Mouse (Mus musculus) brown adipose tissue, adult 24 weeks (tissue): ENCODE data around the gene Jun. TPM values are rescaled to one million over a fixed set of nuclear protein-coding genes. Genes with fewer than 3 reads are reported as not detected.

Experiments
- H3K27ac ChIP-seq: fragments of 200-500 bp; replicated peaks from 2 replicates; pipeline ENCODE4 v1.5.1; 2012; ENCODE audit warnings: low read depth, mild to moderate bottlenecking, low read length
- H3K4me1 ChIP-seq: fragments of 200-500 bp; 2 replicates; pipeline ENCODE4 v1.6.1; 2012; ENCODE audit warnings: low read length, mixed read lengths; ENCODE audit not compliant: control insufficient read depth, insufficient read depth, insufficient read length
- H3K4me3 ChIP-seq: fragments of 200-500 bp; 2 replicates; pipeline ENCODE4 v1.5.1; 2012; ENCODE audit warnings: low read depth, mild to moderate bottlenecking, low read length, moderate library complexity; ENCODE audit not compliant: insufficient read depth
- polyA plus RNA-seq: library from polyadenylated mRNA; stranded (reverse); fragments of >200 nt; gene quantifications from 2 replicates; pipeline ENCODE4 v1.2.4, GENCODE M21; 2012; ENCODE audit not compliant: missing spikeins, insufficient read depth, insufficient read length

The Jun gene
- polyA plus RNA-seq, 1 experiment: 91.2 TPM

DNA sequence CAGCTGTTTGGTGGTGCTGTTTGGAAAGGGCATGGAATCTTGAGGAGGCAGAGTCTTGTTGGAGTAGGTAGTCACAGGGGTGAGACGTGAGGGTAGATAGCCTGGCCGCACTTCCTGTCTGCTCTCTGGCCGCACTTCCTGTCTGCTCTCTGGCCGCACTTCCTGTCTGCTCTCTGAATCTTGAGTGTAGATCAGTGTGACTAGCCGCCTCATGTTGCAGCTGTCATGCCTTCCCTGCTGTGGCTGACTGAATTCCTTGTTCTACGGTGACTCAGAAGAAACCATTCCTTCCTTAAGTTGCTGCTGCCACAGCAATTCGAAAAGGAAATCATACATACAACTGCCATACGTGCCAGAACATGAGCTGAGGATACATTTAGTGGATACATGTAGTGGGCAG, 31.9 kb upstream of the Jun start:
- no peak overlapping the region for H3K27ac ChIP-seq
- peaks cover 18% of the 10 kb centered on the region for H3K4me1 ChIP-seq
- H3K4me3 ChIP-seq: no peak overlapping the region

DNA sequence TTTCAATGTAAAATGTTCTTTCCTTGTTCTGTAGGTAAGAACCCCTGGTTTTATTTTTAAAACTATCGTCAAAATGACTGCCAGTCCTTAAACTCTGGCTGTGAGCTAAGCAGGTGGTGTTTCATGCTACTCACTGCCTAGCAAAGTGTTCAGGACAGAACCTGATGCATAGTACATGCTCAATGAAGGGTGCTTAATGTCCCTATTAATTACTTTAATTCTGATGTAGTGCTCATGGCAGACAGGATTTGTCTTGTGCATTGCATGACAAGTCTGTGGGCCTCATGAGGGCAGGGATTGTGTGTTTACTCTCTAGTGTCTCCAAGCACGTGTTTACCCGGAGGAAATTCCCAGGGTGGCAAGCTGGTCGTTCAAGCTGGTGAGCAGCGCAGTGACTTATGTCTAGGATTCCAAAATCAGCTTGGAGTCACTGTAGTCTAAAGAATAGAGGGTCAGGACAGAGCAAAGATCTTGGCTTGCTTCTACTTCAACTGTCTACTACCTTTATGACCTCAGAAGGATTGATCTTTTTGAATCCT, 31.2 kb upstream of the Jun start:
- Histone ChIP-seq H3K4me1 (peaks cover 18% of the 10 kb centered on the region), H3K4me3 (no peak overlapping the region), H3K27ac (peak overlapping the region; percentile 79)

DNA sequence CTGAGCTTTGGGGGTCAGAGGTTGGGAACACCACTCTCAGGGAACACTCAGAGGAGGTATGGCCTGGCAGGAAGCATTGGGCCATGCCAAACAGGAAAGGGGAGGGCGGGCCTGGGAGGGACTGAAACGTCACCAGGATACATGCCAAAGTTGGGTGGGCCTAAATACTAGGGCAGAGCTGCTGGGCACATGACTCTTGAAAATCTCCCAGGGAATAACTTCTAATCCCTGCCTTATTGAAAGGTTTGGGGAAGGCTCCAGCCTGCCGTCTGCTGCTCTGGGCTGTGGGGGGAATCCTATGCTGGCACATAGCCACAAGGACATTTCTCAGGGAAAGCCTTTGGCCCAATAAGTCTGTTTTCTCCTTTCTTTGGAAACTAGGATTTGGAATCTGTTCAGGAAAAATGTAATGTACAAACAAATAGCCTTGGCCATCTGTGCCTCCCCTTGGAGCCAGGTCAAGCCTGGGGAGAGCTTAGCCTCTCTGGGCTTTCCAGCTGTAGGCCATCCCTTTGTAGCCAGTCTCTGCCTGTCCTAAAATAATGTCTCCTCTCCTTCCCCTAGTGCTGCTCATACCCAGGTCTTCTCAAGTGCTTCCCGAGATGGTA, 30.6 kb upstream of the Jun start:
- H3K4me1 ChIP-seq: peaks cover 18% of the 10 kb centered on the region
- H3K27ac ChIP-seq: peak overlapping the region; percentile 79
- no peak overlapping the region for H3K4me3 ChIP-seq

DNA sequence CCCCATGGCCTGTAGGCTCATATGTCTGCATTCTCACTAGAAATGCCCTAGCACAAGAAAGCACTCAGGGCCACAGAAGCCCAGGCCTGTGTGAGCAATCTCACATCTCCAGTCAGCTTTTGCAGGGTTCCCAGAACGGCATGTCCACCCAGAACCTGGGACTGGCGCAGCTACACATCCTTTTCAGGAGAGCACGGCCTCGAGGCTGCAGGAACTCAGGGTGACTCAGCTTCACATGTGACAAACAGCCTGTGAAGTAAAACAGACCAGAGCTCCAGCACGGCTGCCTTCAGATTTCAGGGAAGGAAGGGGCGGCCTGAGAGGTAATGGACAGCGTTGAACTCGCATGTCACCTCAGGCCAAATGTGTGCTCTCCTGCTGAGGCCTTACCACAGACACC, 29.6 kb upstream of the Jun start:
- H3K4me3 ChIP-seq: no peak overlapping the region
- peak overlapping the region; percentile 22; the same call in 1 of the 2 replicates for H3K27ac ChIP-seq
- H3K4me1 ChIP-seq: peaks cover 18% of the 10 kb centered on the region

DNA sequence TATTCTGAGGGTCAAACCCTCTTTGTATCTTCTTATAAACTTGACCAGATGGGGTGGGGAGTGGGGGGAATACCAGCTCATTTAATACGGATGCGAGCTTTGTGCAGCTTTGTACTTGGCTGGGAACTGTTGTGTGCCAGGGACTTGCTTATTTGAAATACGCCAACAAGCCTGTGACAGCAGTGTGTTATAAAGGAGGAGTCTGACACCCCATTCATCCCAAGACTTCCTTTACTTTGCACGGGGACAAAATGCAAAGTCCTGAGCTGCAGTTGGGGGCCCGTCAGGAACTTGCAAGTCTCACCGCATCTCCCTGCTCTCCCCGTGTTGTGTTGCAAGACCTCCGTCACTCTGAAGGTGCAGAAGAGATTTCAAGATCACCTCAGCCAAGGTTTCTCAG, 26.6 kb upstream of the Jun start:
- Histone ChIP-seq H3K4me1 (peaks cover 18% of the 10 kb centered on the region), H3K4me3 (no peak overlapping the region), H3K27ac (no peak overlapping the region)

DNA sequence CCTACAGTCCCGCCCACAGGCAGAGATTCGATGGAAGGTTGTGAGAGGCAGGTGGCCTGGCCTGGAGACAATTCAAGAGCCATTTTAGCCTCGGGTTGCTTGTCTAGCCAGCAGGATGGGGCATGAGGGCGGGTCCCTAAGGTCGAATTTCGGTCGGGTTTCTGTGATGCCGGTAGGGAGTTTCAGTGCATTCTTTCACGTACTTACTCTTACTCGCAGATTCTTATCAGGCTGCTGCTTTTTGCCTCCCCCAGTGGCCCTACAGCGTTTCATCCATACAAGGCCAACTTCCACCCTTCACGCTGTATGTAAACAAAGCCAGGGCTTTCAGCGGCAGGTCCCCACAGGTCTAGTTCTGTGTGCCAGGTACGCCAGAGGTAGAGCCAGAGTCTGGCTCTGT, 24.3 kb upstream of the Jun start:
- Histone ChIP-seq H3K4me1 (no peaks in the 10 kb centered on the region), H3K27ac (no peak overlapping the region), H3K4me3 (no peak overlapping the region)

DNA sequence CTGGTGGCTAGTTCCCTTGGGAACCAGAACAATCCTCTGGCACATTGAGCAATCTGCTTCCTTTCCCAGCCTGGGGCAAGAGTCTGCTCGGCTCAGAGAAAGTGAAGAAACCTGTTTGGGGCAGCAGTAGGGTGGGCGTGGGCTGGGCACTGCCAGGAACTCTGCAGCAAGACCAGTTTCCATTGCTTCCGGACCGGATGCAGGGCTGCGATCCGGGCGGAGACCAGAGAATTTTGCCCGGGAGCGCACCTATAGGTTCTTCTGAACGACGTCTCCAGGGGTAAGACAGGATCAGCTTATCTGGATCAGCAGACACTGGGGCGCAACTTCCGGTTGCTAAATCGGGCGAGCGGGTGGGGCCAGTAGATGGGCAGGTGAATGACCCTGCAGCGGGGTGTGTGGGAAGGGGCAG, 23.6 kb upstream of the Jun start:
- Histone ChIP-seq H3K4me3 (no peak overlapping the region), H3K4me1 (no peaks in the 10 kb centered on the region), H3K27ac (no peak overlapping the region)

DNA sequence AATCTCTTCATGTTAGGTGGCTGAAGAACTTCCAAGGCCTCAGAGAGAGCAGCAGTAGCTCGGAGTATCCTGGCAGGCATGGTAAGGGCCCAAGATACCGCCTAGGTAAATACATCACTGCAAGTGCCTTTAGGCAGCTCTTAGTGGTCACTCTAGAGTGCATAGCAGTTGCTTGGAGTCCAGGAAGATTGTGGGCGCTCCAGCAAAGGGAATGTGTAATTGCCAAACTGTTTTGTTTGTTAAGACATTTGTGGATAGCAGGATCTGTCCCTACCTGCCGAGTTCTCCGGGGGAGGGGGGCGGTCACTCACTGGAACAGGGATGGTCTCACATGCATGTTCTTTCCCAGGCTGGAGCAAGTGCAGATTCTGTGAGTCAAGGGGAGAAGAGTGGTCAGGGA, 22.3 kb upstream of the Jun start:
- no peak overlapping the region for H3K4me3 ChIP-seq
- no peaks in the 10 kb centered on the region for H3K4me1 ChIP-seq
- H3K27ac ChIP-seq: no peak overlapping the region

DNA sequence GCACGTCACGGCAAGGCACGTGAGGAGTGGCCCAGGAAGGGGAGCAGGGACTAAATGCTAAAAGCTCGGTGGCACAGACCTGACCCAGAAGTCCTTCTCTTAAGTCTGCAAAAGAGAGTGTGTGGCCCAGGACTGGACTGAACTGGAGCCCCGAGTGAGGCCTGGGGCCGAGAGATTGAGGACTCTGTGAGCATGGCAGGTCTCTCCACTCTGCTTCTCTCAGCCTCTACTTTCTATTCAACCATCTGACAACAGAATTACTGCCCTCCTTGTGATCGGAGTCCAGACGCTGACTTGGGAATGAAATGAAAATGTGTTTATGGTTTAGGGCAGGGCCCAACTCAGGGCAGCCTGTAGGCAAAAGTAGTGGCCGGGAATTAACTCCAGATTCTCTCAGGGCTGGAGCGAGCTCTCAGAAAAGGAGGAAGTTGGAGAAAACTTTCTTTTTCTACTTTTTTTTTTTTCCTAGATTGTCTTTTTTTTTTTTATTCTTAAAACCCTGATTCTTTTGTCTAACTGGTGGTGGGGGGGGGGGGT, 21.3 kb upstream of the Jun start:
- H3K4me3 ChIP-seq: no peak overlapping the region
- no peak overlapping the region for H3K27ac ChIP-seq
- H3K4me1 ChIP-seq: no peaks in the 10 kb centered on the region

DNA sequence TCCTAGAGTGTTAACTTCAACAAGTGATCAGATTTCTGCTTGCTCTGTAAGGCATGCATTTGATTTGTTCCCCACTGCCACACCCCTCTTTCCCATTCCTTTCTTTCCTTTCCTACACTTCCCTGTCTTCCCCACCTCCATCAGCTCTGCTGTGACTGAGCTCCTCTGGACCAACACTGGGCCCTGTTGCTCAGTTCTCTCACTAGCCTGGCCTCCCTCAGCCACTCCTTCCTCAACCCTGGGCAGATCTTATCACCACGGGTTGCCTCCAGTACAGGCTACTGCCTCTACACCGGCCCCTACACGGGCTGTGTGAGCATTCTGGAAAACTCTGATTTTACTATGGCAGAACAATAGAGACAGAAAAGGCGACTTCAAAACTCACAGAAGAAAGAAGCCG, 18.4 kb upstream of the Jun start:
- Histone ChIP-seq H3K27ac (no peak overlapping the region), H3K4me1 (no peaks in the 10 kb centered on the region), H3K4me3 (no peak overlapping the region)

DNA sequence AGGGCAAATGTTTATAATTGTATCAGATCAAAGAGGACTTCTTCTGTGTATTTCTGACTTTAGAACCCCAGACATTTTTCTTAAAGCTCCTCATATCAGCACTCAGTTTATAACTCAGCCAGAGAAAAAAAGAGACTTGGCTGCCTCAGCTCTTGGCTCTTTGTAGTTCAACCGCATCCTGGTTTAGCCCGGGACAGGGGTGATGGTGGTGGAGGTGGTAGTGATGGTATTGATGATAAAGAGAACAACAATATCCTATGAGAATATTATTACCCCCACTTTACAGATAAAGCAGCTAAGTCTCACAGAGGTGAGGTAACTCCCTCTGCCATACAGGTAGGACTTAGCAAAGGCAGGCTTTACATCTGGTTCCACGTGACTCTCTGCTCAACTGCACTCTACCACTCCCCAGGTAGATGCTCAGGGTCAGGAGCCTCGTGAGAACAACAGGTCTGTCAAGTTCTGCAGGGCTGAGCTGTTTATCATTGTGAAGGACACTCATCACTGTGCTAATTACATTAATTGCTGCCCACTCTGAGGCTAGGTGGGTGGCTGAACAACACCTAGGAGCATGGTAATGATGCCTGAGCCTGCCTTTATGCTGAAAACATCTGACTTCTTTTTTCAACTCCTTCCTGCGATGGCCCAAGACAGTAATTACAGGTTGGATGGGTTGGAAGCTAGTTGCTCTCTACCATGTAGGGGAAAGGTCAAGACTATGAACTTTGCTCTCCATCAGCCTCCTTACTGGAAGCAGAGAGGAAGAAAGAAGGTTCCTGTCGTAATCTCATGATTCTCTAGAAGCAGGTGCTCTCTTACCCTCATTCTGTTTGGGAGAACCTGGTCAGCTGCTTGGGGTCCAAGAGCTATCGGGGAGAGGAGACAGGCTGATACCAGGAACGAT, 16.3 kb upstream of the Jun start:
- H3K27ac ChIP-seq: no peak overlapping the region
- H3K4me1 ChIP-seq: no peaks in the 10 kb centered on the region
- H3K4me3 ChIP-seq: no peak overlapping the region

DNA sequence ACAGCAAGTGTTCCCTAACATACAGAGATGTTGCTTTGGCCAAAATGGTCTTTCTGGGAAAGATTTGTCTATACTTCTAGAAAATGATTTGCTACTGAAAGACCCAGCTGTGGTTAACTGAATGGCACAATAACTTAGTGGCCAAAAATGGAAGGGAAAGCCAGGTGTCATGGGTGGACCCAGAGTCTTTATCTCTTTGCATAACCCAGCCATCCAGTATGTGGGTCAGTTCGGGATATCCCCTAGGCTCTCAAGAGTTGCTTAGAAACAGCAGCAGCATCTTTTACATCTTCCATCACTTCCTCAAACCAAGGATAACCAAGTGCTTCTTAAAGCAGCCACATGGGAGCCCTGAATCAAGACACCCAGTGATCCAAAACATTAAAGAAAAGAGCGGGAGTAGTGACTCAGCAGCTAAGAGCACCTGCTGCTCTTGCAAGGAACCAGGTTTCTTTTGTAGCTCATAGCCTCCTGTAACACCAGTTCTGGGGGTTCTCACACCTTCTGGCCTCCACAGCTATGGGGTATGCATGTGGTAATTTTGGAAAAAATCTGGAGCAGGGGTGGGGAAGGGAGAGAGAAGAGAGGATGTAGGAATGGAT, 11.7 kb upstream of the Jun start:
- no peaks in the 10 kb centered on the region for H3K4me1 ChIP-seq
- no peak overlapping the region for H3K4me3 ChIP-seq
- no peak overlapping the region for H3K27ac ChIP-seq

DNA sequence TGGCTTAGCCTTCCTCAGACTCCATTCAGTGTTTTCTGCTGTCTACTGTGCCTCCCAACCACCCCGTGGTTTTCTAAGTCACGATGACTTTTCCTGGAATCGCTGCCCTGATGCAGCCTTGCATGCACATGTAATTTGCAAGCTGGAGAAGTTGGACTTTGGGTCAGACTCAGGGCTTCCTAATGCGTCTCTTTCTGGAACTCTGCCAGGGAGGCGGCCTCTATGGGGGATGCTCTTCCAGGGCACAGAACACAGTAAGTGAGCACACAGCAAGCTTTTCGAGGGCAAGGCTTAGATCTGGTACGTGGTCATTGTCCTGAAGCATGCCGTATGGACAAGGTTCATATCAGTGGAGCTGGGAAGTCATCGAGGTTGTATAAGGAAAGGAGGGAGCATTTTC, 10.9 kb upstream of the Jun start:
- Histone ChIP-seq H3K27ac (no peak overlapping the region), H3K4me1 (no peaks in the 10 kb centered on the region), H3K4me3 (no peak overlapping the region)

DNA sequence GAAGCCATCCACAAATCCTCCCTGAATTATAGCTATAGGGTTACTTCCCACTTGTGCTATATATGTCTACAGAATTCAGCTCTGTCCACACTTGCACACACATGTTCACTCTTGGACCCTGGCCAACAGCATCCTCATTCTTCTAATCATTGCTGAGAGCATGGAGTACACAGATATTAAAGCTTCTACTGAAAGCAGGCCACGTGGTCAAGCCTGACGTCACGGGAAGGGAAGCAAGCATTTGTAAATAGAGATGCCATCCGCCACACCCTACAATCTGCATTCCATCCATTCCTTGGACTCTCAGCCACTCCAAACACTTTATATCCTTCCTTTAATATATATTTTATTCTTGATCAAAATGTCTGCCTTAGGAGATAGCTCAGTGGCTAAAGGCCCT, 5.2 kb upstream of the Jun start:
- H3K27ac ChIP-seq: no peak overlapping the region
- peaks cover 6% of the 10 kb centered on the region; the same call in 1 of the 2 replicates for H3K4me1 ChIP-seq
- H3K4me3 ChIP-seq: no peak overlapping the region

DNA sequence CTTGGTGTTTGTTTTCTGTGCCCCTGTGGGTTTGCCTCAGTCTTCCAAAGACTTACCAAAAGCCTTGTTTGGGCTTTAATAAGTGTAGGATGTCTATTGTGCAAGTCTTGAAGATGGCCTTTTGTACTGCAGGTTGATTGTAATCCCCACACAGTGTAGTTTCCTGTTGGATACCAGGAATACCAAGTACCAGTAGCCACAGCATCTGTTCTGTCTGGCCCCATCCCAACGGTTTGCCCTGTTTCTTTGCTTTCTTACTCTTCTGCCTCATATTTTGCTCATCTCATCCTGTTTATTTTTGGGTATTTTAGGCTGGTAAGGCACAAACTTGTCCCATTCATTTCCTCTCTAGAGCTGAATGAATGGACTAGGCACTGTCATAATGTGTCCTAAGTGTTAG, 3.3 kb upstream of the Jun start:
- Histone ChIP-seq H3K4me3 (no peak overlapping the region), H3K27ac (no peak overlapping the region), H3K4me1 (peaks cover 6% of the 10 kb centered on the region; the same call in 1 of the 2 replicates)
